Mouse (Mus musculus) intestine, postnatal 0 days (tissue): ENCODE data around the gene Ift122. TPM values are rescaled to one million over a fixed set of nuclear protein-coding genes. Genes with fewer than 3 reads are reported as not detected.

Experiments
- ATAC-seq: fragments of 200-750 bp; cut with Nextera tagmentation; 2 replicates; pipeline ENCODE4 v1.8.0; 2017; ENCODE audit warnings: mild to moderate bottlenecking, moderate TSS enrichment, moderate library complexity
- H3K27ac ChIP-seq: fragments of 300-500 bp; sonication (generic); 2 replicates; pipeline ENCODE4 v1.5.1; 2014; ENCODE audit warnings: mild to moderate bottlenecking, low read depth, low read length, moderate library complexity
- H3K27me3 ChIP-seq: fragments of 300-500 bp; sonication (generic); replicated peaks from 2 replicates; pipeline ENCODE4 v1.6.1; 2014; ENCODE audit warnings: low read length, mixed read lengths; ENCODE audit not compliant: control insufficient read depth, insufficient read depth
- H3K36me3 ChIP-seq: fragments of 300-500 bp; sonication (generic); 2 replicates; pipeline ENCODE4 v1.6.1; 2014; ENCODE audit warnings: mild to moderate bottlenecking, moderate library complexity; ENCODE audit not compliant: control insufficient read depth, insufficient read depth
- H3K4me1 ChIP-seq: fragments of 300-500 bp; sonication (generic); replicated peaks from 2 replicates; pipeline ENCODE4 v1.6.1; 2014; ENCODE audit warnings: antibody characterized with exemption, low read length, mixed read lengths; ENCODE audit not compliant: control insufficient read depth, insufficient read depth
- H3K4me2 ChIP-seq: fragments of 300-500 bp; sonication (generic); replicated peaks from 2 replicates; pipeline ENCODE4 v1.6.1; 2014; ENCODE audit warnings: low read depth, mild to moderate bottlenecking, moderate library complexity
- H3K4me3 ChIP-seq: fragments of 300-500 bp; sonication (generic); 2 replicates; pipeline ENCODE4 v1.5.1; 2014; ENCODE audit warnings: low read depth, low read length
- H3K9ac ChIP-seq: fragments of 300-500 bp; sonication (generic); 2 replicates; pipeline ENCODE4 v1.6.1; 2014; ENCODE audit warnings: mild to moderate bottlenecking, low read depth, low read length
- H3K9me3 ChIP-seq: fragments of 300-500 bp; sonication (generic); 2 replicates; pipeline ENCODE4 v1.6.1; 2016; ENCODE audit warnings: mixed run types; ENCODE audit not compliant: control insufficient read depth
- CTCF ChIP-seq: sonication (generic); IDR thresholded peaks from 2 replicates; pipeline ENCODE4 v1.5.1; 2016; ENCODE audit warnings: low read depth, mild to moderate bottlenecking, control low read depth, antibody characterized with exemption, moderate library complexity
- WGBS: fragments of 180-500 bp; shearing (Covaris S2); extraction: QIAGEN DNeasy Blood & Tissue Kit; methylation state at CpG from one replicate; pipeline ENCODE4 v1.1.7; 2014; 5-methylcytosine and 5-hydroxymethylcytosine counted together
- polyA plus RNA-seq: library from polyadenylated mRNA; unstranded; fragments of >200 nt; fragmentation: Nextera tagmentation; extraction: Ambion mirVana; gene quantifications from 2 replicates; pipeline ENCODE4 v1.2.1, GENCODE M21; 2015

The Ift122 gene
- polyA plus RNA-seq, 1 experiment from 2014 or later, result 3.0 TPM

GRCm38 (mm10) chr6:115877239-115877638 lies 24.0 kb downstream of the Ift122 start:
- Histone ChIP-seq H3K27ac (no peak overlapping the region), H3K9ac (no peak overlapping the region), H3K4me3 (no peak overlapping the region), H3K4me1 (no peaks in the 10 kb centered on the region), H3K4me2 (no peak overlapping the region), H3K36me3 (no peaks in the 10 kb centered on the region), H3K27me3 (no peaks in the 10 kb centered on the region), H3K9me3 (no peaks in the 10 kb centered on the region)
- no peak for TF ChIP-seq CTCF
- ATAC-seq, result no peak
- WGBS, result 85% methylated on average over 2 of the region's 2 CpGs

GRCm38 (mm10) chr6:115878694-115879093 lies 25.4 kb downstream of the Ift122 start:
- Histone ChIP-seq H3K27ac (no peak overlapping the region), H3K27me3 (no peaks in the 10 kb centered on the region), H3K4me2 (no peak overlapping the region), H3K9ac (no peak overlapping the region), H3K9me3 (no peaks in the 10 kb centered on the region), H3K4me3 (no peak overlapping the region), H3K4me1 (no peaks in the 10 kb centered on the region), H3K36me3 (no peaks in the 10 kb centered on the region)
- no peak for ATAC-seq
- 59% methylated on average over 6 of the region's 6 CpGs for WGBS
- no peak for TF ChIP-seq CTCF

GRCm38 (mm10) chr6:115879736-115880135 lies 26.5 kb downstream of the Ift122 start:
- Histone ChIP-seq H3K9ac (no peak overlapping the region), H3K36me3 (0 out of 2 replicates have a peak, but pooled peaks cover 6% of the 10 kb centered on the region), H3K27ac (no peak overlapping the region), H3K4me2 (no peak overlapping the region), H3K4me1 (no peaks in the 10 kb centered on the region), H3K9me3 (no peaks in the 10 kb centered on the region), H3K27me3 (no peaks in the 10 kb centered on the region), H3K4me3 (no peak overlapping the region)
- ATAC-seq, result no peak
- WGBS, result 72% methylated on average over 6 of the region's 6 CpGs
- no peak for TF ChIP-seq CTCF

GRCm38 (mm10) chr6:115880751-115881150 lies 27.5 kb downstream of the Ift122 start:
- Histone ChIP-seq H3K27me3 (no peaks in the 10 kb centered on the region), H3K4me2 (no peak overlapping the region), H3K4me1 (no peaks in the 10 kb centered on the region), H3K4me3 (no peak overlapping the region), H3K27ac (peak overlapping the region; percentile 28; the same call in 1 of the 2 replicates), H3K9me3 (no peaks in the 10 kb centered on the region), H3K36me3 (0 out of 2 replicates have a peak, but pooled peaks cover 6% of the 10 kb centered on the region), H3K9ac (no peak overlapping the region)
- TF ChIP-seq CTCF, result no peak
- WGBS, result 83% methylated on average over 8 of the region's 8 CpGs
- ATAC-seq, result no peak

- Histone ChIP-seq H3K36me3 (peaks cover 17% of the 10 kb centered on the region; the same call in 1 of the 2 replicates), H3K27ac (no peak overlapping the region), H3K4me3 (no peak overlapping the region), H3K9me3 (peaks cover 3% of the 10 kb centered on the region; the same call in 1 of the 2 replicates), H3K4me2 (no peak overlapping the region), H3K4me1 (no peaks in the 10 kb centered on the region), H3K27me3 (no peaks in the 10 kb centered on the region), H3K9ac (no peak overlapping the region)
- no peak for TF ChIP-seq CTCF
- no peak for ATAC-seq
These were observed 30.7 kb downstream of the Ift122 start for GRCm38 (mm10) chr6:115884018-115884417.

GRCm38 (mm10) chr6:115886894-115887293 lies 33.6 kb downstream of the Ift122 start:
- no peak overlapping the region for H3K27ac ChIP-seq
- peaks cover 18% of the 10 kb centered on the region; the same call in 1 of the 2 replicates for H3K36me3 ChIP-seq
- H3K9ac ChIP-seq, result no peak overlapping the region
- H3K4me1 ChIP-seq, result no peaks in the 10 kb centered on the region
- no peaks in the 10 kb centered on the region for H3K27me3 ChIP-seq
- 34% methylated on average over 4 of the region's 4 CpGs for WGBS
- ATAC-seq, result peak; percentile 70
- H3K4me2 ChIP-seq, result no peak overlapping the region
- peaks cover 3% of the 10 kb centered on the region; the same call in 1 of the 2 replicates for H3K9me3 ChIP-seq
- no peak for TF ChIP-seq CTCF
- no peak overlapping the region for H3K4me3 ChIP-seq

GRCm38 (mm10) chr6:115888296-115888695 lies 35.0 kb downstream of the Ift122 start:
- peaks cover 18% of the 10 kb centered on the region; the same call in 1 of the 2 replicates for H3K36me3 ChIP-seq
- WGBS, result 98% methylated on average over 3 of the region's 3 CpGs

More at GRCm38 (mm10) chr6:115888296-115888695, 35.0 kb downstream of the Ift122 start:
- TF ChIP-seq CTCF, result peak; percentile 70
- Histone ChIP-seq H3K27ac (no peak overlapping the region), H3K4me3 (no peak overlapping the region), H3K4me1 (no peaks in the 10 kb centered on the region), H3K27me3 (no peaks in the 10 kb centered on the region), H3K4me2 (no peak overlapping the region), H3K9me3 (peaks cover 3% of the 10 kb centered on the region; the same call in 1 of the 2 replicates), H3K9ac (no peak overlapping the region)
- ATAC-seq, result no peak
